Mouse (Mus musculus) gonadal fat pad, adult 2 months (tissue): ENCODE data around the gene Trp73. TPM values are rescaled to one million over a fixed set of nuclear protein-coding genes. Genes with fewer than 3 reads are reported as not detected.

ENCODE experiments used
- polyA plus RNA-seq: library from polyadenylated mRNA; depleted of rRNA; stranded (reverse); fragments of >200 nt; gene quantifications from 2 replicates; pipeline ENCODE4 v1.2.3, GENCODE M21; 2012; rRNA removed

Gene Trp73
- polyA plus RNA-seq, 1 experiment = 0.82 TPM

Other genes starting within 250 kb of the Trp73 start
- gene A430005L14Rik, start 183.0 kb downstream of the Trp73 start, polyA plus RNA-seq = 24.5 and 28.6 TPM in 2 replicates
- gene Dffb, start 165.1 kb downstream of the Trp73 start, polyA plus RNA-seq = 11.7 and 14.7 TPM in 2 replicates
- gene Cep104, start 165.0 kb downstream of the Trp73 start, polyA plus RNA-seq = 16.5 and 19.6 TPM in 2 replicates
- 38.6 and 47.0 TPM in 2 replicates for gene Lrrc47, start 128.5 kb downstream of the Trp73 start, polyA plus RNA-seq
- gene Smim1, start 114.0 kb downstream of the Trp73 start, polyA plus RNA-seq = 338 and 347 TPM in 2 replicates
- 0.16 and 0.23 TPM in 2 replicates for gene Ccdc27, start 97.5 kb downstream of the Trp73 start, polyA plus RNA-seq
- gene Wrap73, start 2.2 kb upstream of the Trp73 start, polyA plus RNA-seq = 14.4 and 18.0 TPM in 2 replicates
- gene Tprgl, start 20.5 kb upstream of the Trp73 start, polyA plus RNA-seq = 139 and 174 TPM in 2 replicates
- gene Megf6, start 30.5 kb upstream of the Trp73 start, polyA plus RNA-seq = 18.3 and 27.3 TPM in 2 replicates
- 24.0 and 33.3 TPM in 2 replicates for gene Arhgef16, start 161.5 kb upstream of the Trp73 start, polyA plus RNA-seq
- gene B230104I21Rik, start 195.9 kb upstream of the Trp73 start, polyA plus RNA-seq = not detected in 2 replicates